Mouse (Mus musculus): ENCODE data around the gene Gm11111. TPM values are rescaled to one million over a fixed set of nuclear protein-coding genes. Genes with fewer than 3 reads are reported as not detected.
"Not testable (repeated sequence)": the region's sequence is repeated elsewhere in the genome, so short reads cannot be mapped to it uniquely, and the experiment has no call there.

Gene Gm11111
- polyA plus RNA-seq, 2 experiments = not detected

GRCm38 (mm10) chr5:98569029-98569513, 16.6 kb downstream of the Gm11111 start:
- DNase-seq (ENCODE audit: low read depth in 3 of 3, low spot score in 3 of 3) = no peak
- TF ChIP-seq CTCF (IDR thresholded peaks at IDR 0.05; ENCODE audit: low read depth) (no peak), EP300 (IDR thresholded peaks at IDR 0.05; ENCODE audit: low read depth) (no peak)
- Histone ChIP-seq H3K36me3 (replicated peaks; ENCODE audit: control insufficient read depth, insufficient read depth, low read depth) (no peaks in the 10 kb centered on the region), H3K27me3 (ENCODE audit: control insufficient read depth, insufficient read depth, low read length) (no peaks in the 10 kb centered on the region), H3K4me3 (ENCODE audit: insufficient read depth in 1 of 2, low read depth in 2 of 2, low read length in 2 of 2) (no peak overlapping the region), H3K4me2 (ENCODE audit: low read depth) (no peak overlapping the region), H3K27ac (no peak overlapping the region), H3K9ac (replicated peaks) (no peak overlapping the region), H3K4me1 (replicated peaks; ENCODE audit: control insufficient read depth in 2 of 2, insufficient read depth in 2 of 2, low read length in 1 of 2) (no peaks in the 10 kb centered on the region; a peak in 1 of 4 replicates), H3K9me3 (ENCODE audit: control insufficient read depth, low read length) (no peaks in the 10 kb centered on the region)
- no peak for ATAC-seq (ENCODE audit: insufficient read depth)
- WGBS (ENCODE audit: insufficient replicate concordance) = 21% methylated on average over 3 of the region's 3 CpGs

GRCm38 (mm10) chr5:98572392-98572791, 19.9 kb downstream of the Gm11111 start:
- Histone ChIP-seq H3K36me3 (replicated peaks; ENCODE audit: control insufficient read depth, insufficient read depth, low read depth) (no peaks in the 10 kb centered on the region), H3K9ac (replicated peaks) (no peak overlapping the region), H3K9me3 (ENCODE audit: control insufficient read depth, low read length) (no peaks in the 10 kb centered on the region), H3K4me2 (ENCODE audit: low read depth) (no peak overlapping the region), H3K27me3 (ENCODE audit: control insufficient read depth, insufficient read depth, low read length) (no peaks in the 10 kb centered on the region), H3K4me3 (ENCODE audit: insufficient read depth in 1 of 2, low read depth in 2 of 2, low read length in 2 of 2) (no peak overlapping the region), H3K27ac (no peak overlapping the region), H3K4me1 (replicated peaks; ENCODE audit: control insufficient read depth in 2 of 2, insufficient read depth in 2 of 2, low read length in 1 of 2) (no peaks in the 10 kb centered on the region; a peak in 1 of 4 replicates)
- no peak for TF ChIP-seq EP300 (IDR thresholded peaks at IDR 0.05; ENCODE audit: low read depth)
- TF ChIP-seq CTCF (IDR thresholded peaks at IDR 0.05; ENCODE audit: low read depth) = no peak
- WGBS (ENCODE audit: insufficient replicate concordance) = 61% methylated on average over 4 of the region's 4 CpGs
- no peak for ATAC-seq (ENCODE audit: insufficient read depth)
- no peak for DNase-seq (ENCODE audit: low read depth in 3 of 3, low spot score in 3 of 3)

- no peak for TF ChIP-seq CTCF (IDR thresholded peaks at IDR 0.05; ENCODE audit: low read depth)
- TF ChIP-seq EP300 (IDR thresholded peaks at IDR 0.05; ENCODE audit: low read depth) = no peak
- DNase-seq (ENCODE audit: low read depth in 3 of 3, low spot score in 3 of 3) (no peak), ATAC-seq (ENCODE audit: insufficient read depth) (no peak)
- Histone ChIP-seq H3K9me3 (ENCODE audit: control insufficient read depth, low read length) (no peaks in the 10 kb centered on the region), H3K36me3 (replicated peaks; ENCODE audit: control insufficient read depth, insufficient read depth, low read depth) (no peaks in the 10 kb centered on the region), H3K4me2 (ENCODE audit: low read depth) (no peak overlapping the region), H3K4me1 (replicated peaks; ENCODE audit: control insufficient read depth in 2 of 2, insufficient read depth in 2 of 2, low read length in 1 of 2) (no peaks in the 10 kb centered on the region), H3K27ac (no peak overlapping the region), H3K27me3 (ENCODE audit: control insufficient read depth, insufficient read depth, low read length) (no peaks in the 10 kb centered on the region), H3K4me3 (ENCODE audit: insufficient read depth in 1 of 2, low read depth in 2 of 2, low read length in 2 of 2) (no peak overlapping the region), H3K9ac (replicated peaks) (no peak overlapping the region)
- 65% methylated on average over 12 of the region's 12 CpGs for WGBS (ENCODE audit: insufficient replicate concordance)
Measured at GRCm38 (mm10) chr5:98574711-98575470, 22.4 kb downstream of the Gm11111 start.

- TF ChIP-seq EP300 (IDR thresholded peaks at IDR 0.05; ENCODE audit: low read depth) (no peak), CTCF (IDR thresholded peaks at IDR 0.05; ENCODE audit: low read depth) (no peak)
- Histone ChIP-seq H3K4me3 (ENCODE audit: insufficient read depth in 1 of 2, low read depth in 2 of 2, low read length in 2 of 2) (no peak overlapping the region), H3K9me3 (ENCODE audit: control insufficient read depth, low read length) (no peaks in the 10 kb centered on the region), H3K4me2 (ENCODE audit: low read depth) (no peak overlapping the region), H3K27ac (no peak overlapping the region), H3K9ac (replicated peaks) (no peak overlapping the region), H3K27me3 (ENCODE audit: control insufficient read depth, insufficient read depth, low read length) (no peaks in the 10 kb centered on the region), H3K4me1 (replicated peaks; ENCODE audit: control insufficient read depth in 2 of 2, insufficient read depth in 2 of 2, low read length in 1 of 2) (no peaks in the 10 kb centered on the region), H3K36me3 (replicated peaks; ENCODE audit: control insufficient read depth, insufficient read depth, low read depth) (no peaks in the 10 kb centered on the region)
- no peak for DNase-seq (ENCODE audit: low read depth in 3 of 3, low spot score in 3 of 3)
- 50% methylated on average over 4 of the region's 4 CpGs for WGBS (ENCODE audit: insufficient replicate concordance)
- ATAC-seq (ENCODE audit: insufficient read depth) = no peak
Measured at GRCm38 (mm10) chr5:98575471-98575834, 23.0 kb downstream of the Gm11111 start.

- H3K9ac ChIP-seq (replicated peaks); ATAC-seq (ENCODE audit: insufficient read depth); H3K4me3 ChIP-seq (ENCODE audit: insufficient read depth in 1 of 2, low read depth in 2 of 2, low read length in 2 of 2); H3K27ac ChIP-seq; H3K4me2 ChIP-seq (ENCODE audit: low read depth); H3K9me3 ChIP-seq (ENCODE audit: control insufficient read depth, low read length); H3K4me1 ChIP-seq (replicated peaks; ENCODE audit: control insufficient read depth in 2 of 2, insufficient read depth in 2 of 2, low read length in 1 of 2); H3K36me3 ChIP-seq (replicated peaks; ENCODE audit: control insufficient read depth, insufficient read depth, low read depth); H3K27me3 ChIP-seq (ENCODE audit: control insufficient read depth, insufficient read depth, low read length); DNase-seq (ENCODE audit: low read depth in 3 of 3, low spot score in 3 of 3): not testable (repeated sequence)
- 77% methylated on average over 6 of the region's 6 CpGs for WGBS (ENCODE audit: insufficient replicate concordance)
Measured at GRCm38 (mm10) chr5:98576538-98576937, 24.0 kb downstream of the Gm11111 start.
